Mouse (Mus musculus): ENCODE measurements around the gene Gm20388.

The Gm20388 gene

GRCm38 (mm10) chr8:120559654-120560053 lies 649.0 kb downstream of the Gm20388 start:
- DNase-seq, result no peak

- DNase-seq, result no peak
These were observed 649.9 kb downstream of the Gm20388 start for GRCm38 (mm10) chr8:120560535-120560934.

GRCm38 (mm10) chr8:120561539-120562435 lies 651.1 kb downstream of the Gm20388 start:
- peak; percentile 61 for DNase-seq

- no peak for DNase-seq
These were observed 652.2 kb downstream of the Gm20388 start for GRCm38 (mm10) chr8:120562680-120563347.

- peak; percentile 54 for DNase-seq
These were observed 652.7 kb downstream of the Gm20388 start for GRCm38 (mm10) chr8:120563348-120563724.

DNA sequence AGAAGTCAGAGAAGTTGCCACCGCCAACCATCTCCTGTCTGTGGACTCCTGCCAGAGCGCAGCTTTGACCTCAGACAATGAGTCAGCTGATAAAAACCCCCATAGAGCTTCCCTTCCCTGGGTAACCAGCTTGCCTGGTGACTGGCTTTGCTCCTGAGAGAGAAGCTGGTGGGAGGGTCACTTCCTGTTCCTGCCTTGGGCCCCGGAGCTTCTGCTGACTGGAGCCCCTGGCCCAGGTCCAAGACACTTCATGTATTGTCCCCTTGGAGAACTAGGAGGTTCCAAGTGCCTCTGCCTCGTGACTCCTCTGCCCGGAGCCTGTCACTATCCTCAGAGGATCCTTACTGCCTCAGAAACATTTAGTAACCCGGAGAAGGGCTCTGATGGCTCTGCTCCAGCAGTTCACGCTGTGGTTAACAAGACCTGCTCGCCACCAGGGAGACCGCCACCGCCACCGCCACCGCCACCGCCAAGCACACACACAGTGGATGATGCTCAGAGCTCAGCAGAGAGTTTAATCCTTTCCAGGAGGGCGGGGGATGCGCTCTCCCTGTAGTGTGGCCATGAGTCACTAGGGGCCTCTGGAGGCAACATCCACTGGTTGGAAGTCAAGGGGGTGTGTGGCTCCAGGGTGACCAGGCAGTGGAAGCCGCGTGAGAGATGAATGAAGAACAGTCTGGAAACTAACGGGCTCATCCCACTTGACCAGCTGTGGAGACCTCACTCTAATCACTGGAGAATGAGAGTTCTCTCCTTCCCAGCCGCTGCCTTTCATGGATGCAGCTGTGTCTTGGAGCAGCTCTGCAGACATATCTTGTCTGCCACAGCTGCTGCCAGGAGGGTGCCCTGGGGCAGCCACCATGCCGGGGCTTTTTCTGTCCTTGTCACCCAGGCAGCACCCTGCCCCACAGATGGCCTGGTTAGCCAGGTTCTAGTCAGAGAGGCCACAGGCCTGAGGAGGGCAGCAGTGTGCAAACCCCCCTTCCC lies 653.5 kb downstream of the Gm20388 start:
- DNase-seq, result peak; percentile 95

GRCm38 (mm10) chr8:120565151-120565711 lies 654.6 kb downstream of the Gm20388 start:
- DNase-seq, result no peak

DNA sequence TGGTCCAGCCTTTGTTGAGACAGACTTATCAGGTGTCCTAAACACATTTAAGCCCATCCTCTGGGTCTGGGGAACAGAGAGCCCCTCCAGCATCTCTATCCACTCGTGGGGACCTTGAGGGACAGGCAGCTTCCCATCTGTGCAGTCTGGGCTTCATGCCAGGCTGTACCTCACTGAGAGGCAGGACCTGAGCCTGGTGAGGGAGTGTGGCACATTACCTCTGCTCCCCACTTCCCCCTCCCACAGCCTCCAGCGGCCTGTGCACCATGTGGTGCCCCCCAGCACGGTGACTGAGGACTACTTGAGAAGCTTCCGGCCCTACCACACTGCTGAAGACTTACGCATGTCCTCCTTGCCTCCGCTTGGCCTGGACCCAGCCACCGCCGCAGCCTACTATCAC lies 656.0 kb downstream of the Gm20388 start:
- no peak for DNase-seq

GRCm38 (mm10) chr8:120567731-120568130 lies 657.1 kb downstream of the Gm20388 start:
- DNase-seq, result no peak

DNA sequence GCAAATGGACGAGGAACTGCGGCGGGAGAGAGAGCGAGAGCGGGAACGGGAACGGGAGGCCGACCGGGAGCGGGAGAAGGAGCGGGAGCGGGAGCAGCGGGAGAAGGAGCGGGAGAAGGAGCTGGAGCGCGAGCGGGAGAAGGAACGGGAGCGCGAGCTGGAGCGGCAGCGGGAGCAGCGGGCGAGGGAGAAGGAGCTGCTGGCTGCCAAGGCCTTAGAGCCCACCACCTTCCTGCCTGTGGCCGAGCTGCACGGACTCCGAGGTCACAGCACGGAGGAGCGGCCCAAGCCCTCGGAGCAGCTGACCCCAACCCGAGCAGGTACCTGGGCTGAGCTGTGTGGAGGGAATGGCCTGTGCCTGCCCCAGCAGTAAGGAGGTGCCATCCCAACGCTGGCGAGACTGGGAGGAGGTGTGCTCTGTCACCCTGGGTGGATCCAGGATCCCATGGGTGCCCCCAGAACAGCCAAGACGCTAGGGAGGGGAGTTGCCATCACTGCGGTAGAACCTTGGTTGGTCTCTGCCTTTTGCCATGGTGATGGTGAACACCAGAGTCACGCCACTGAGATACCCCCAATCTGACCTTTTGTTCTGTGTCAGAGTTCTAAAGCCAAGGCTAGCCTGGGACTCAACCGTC lies 657.6 kb downstream of the Gm20388 start:
- no peak for DNase-seq

DNA sequence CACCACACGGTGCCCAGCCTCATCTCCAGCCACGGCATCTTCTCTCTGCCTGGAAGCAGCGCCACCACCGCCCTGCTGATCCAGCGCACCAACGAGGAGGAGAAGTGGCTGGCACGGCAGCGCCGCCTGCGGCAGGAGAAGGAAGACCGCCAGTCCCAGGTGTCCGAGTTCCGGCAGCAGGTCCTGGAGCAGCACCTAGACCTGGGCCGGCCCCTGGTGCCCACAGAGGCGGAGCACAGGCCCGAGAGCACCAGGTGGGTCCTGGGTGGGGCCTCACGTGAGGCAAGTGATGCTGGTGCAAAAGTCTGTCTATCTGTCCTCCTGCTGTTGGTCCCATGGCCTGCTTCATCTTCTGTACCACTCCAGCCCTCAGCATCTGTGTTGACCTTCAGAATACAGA lies 658.5 kb downstream of the Gm20388 start:
- DNase-seq, result no peak

- peak; percentile 88 for DNase-seq
These were observed 659.5 kb downstream of the Gm20388 start for GRCm38 (mm10) chr8:120569939-120570715.

DNA sequence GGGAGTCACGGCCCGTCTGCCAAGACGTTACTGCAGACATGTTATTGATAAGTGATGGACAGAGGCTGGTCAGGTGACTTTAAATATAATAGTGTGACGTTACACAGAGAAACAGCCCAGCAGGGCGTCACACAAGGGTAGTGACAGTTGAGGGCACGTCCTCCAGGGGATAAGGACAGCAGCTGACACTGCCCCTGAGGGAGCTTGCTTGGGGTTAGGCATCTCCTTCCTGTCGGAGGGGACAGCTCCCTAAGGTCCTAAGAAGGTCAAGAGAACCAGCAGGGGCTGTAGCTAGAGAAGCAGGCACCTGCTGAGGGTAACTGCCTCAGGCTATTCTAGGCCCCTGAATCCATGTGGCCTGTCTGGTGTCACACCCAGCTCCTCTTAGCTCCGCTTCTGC lies 660.9 kb downstream of the Gm20388 start:
- no peak for DNase-seq

- DNase-seq, result no peak
These were observed 661.9 kb downstream of the Gm20388 start for GRCm38 (mm10) chr8:120572534-120572933.

DNA sequence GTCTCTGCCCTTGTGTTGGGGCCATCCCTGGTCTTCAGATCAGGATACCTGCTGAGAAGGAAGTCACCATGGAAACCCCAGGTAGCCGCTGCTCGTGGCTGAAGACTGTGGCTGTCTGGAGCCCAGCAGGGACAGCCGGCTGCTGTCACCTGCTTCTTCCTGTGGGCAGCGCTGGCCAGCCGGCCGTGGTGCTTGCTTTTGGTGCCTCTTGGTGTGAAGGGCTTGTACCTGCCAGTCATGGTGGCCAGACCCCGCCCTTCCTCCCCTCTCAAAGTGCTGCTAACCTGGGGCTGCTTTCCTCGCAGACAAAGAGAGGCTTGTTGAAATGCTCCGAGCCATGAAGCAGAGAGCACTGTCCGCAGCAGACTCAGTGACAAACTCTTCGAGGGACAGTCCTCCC lies 663.2 kb downstream of the Gm20388 start:
- DNase-seq, result no peak

- peak; percentile 67 for DNase-seq
These were observed 664.3 kb downstream of the Gm20388 start for GRCm38 (mm10) chr8:120574941-120575340.

DNA sequence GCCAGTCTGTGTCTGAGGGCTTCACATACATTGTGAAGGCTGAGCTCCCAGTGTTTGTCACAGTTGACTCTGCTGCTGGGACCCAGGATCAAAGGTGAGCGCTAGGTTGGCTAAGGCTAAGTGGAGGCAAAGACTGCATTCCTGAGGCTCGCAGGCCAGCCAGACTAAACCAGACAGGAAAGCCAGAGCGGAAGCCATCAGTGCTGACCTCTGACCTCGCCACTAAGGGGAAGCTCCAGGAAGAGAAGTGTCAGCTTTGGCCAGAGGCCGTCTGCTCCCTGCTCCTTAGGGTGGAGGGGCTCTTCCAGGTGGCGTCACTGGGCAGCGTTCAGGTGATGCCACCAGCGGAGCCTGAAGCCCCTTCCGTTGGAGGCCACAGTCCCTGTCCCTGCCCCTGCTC lies 665.2 kb downstream of the Gm20388 start:
- DNase-seq, result peak; percentile 81

DNA sequence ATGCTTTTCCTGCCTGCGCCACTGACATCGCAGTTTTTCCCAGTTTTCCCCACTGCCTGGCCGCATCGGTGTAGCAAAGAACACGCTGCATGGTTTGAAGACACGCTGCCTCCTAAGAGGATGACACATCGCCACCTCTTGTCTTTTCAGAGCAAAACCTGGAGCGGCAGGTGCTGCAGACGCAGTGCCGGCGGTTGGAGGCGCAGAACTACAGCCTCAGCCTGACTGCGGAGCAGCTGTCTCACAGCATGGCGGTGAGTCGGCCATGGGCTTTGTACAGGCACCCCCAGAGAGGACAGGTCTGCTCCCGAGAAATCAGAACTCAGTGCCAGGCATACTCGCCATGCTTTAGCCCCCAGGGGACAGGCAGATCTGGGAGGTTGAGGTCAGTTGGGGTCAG lies 667.2 kb downstream of the Gm20388 start:
- no peak for DNase-seq

DNA sequence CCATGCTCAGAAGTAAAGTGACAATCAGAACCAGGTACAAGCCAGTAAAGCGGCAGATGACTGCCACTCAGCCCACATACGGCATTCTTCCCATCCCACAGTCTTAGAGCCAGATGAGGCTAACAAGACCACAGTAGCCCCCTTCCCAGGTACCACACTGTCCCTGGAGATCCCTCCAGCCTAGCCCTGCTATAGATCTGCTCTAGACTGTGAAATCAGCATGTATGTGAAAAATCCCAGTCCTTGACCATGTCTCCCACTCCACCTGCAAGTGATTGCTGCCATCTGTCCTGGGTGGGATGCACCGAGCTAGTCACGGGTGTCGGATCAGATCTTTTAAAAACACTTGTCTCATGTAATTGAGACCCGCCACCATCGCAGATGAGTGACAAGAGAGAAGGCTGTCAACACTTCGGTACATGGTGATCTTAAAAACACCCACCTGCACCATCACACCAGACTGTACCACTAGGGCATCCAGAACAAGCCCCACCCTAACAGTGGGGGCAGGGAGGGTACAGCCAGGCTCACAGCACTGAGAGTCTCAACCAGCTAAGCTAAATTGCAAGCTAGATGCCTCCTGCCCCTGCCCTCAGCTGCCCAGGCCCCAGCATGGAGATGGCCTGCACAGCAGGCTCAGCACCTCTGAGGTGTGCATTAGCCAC lies 669.8 kb downstream of the Gm20388 start:
- no peak for DNase-seq

GRCm38 (mm10) chr8:120581329-120581728 lies 670.7 kb downstream of the Gm20388 start:
- DNase-seq, result no peak

DNA sequence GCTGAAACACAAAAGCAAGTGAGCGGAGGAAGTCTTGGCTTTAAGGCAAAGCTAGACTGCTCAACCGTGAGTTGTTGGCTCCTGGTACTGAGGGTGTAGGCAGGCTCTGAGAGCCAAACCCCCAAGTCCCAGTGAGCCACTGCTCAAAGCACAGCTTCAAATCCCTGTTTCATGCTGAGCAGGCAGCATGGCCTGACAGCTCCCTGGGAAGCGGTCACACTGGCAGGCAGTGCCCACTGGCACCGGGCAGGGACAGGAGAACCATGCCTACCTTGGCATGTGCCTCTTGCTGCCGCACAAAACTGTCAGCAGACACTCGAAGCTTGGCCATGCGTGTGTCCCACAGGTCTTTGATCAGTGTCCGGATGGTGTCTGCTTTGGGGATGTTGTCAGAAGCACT lies 671.2 kb downstream of the Gm20388 start:
- no peak for DNase-seq
